Comparison of ENCODE assay signal across 11 mouse cellular contexts in genomic region chr19:56378007-56378406, GRCm38 (mm10).
"Had no signal": no experiment of that assay in that cellular context is flagged by ENCODE, and none has a peak within 500 bp of the region (broad histone marks: within the 10 kb centered on the region; RNA-seq: fewer than 3 reads in every experiment).

No protein-coding gene starts in this region.

- DNase-seq: kidney, postnatal 10 days; kidney, postnatal 4 days; left cerebral cortex, postnatal 4 days; lung, adult 18-20 months; right cerebral cortex, postnatal 14 days; thymus, postnatal 36 days had no signal

- H3K27me3 ChIP-seq: limb, embryonic 13.5 days; midbrain, embryonic 13.5 days; stomach, embryonic 15.5 days had no signal

- H3K27ac ChIP-seq: layer of hippocampus, adult 2 months; limb, embryonic 13.5 days; liver, embryonic 14.5 days; midbrain, embryonic 13.5 days; stomach, embryonic 15.5 days had no signal

- ATAC-seq: midbrain, embryonic 13.5 days had no signal

- H3K36me3 ChIP-seq: limb, embryonic 13.5 days; midbrain, embryonic 13.5 days; stomach, embryonic 15.5 days had no signal

- H3K4me1 ChIP-seq: limb, embryonic 13.5 days; midbrain, embryonic 13.5 days; stomach, embryonic 15.5 days had no signal

- H3K4me3 ChIP-seq: layer of hippocampus, adult 2 months; limb, embryonic 13.5 days; midbrain, embryonic 13.5 days; stomach, embryonic 15.5 days had no signal

- H3K4me2 ChIP-seq: limb, embryonic 13.5 days; midbrain, embryonic 13.5 days; stomach, embryonic 15.5 days had no signal

- H3K9ac ChIP-seq: limb, embryonic 13.5 days; liver, embryonic 14.5 days; midbrain, embryonic 13.5 days; stomach, embryonic 15.5 days had no signal

- H3K9me3 ChIP-seq: limb, embryonic 13.5 days; midbrain, embryonic 13.5 days; stomach, embryonic 15.5 days had no signal
